Mouse (Mus musculus) hindbrain, embryonic 15.5 days (tissue): ENCODE results near the gene Pde4dip. TPM values are rescaled to one million over a fixed set of nuclear protein-coding genes. Genes with fewer than 3 reads are reported as not detected.

ENCODE experiments used
- ATAC-seq: fragments of 200-750 bp; cut with Nextera tagmentation; 2 replicates; pipeline ENCODE4 v1.8.0; 2017; ENCODE audit warnings: low read depth, moderate number of reproducible peaks, moderate TSS enrichment; ENCODE audit not compliant: low FRiP score
- H3K27ac ChIP-seq: fragments of 300-500 bp; sonication (generic); replicated peaks from 2 replicates; pipeline ENCODE4 v1.5.1; 2015; ENCODE audit warnings: mild to moderate bottlenecking, inconsistent platforms
- H3K27me3 ChIP-seq: fragments of 300-500 bp; sonication (generic); 2 replicates; pipeline ENCODE4 v1.6.1; 2015; ENCODE audit warnings: control low read depth, inconsistent platforms
- H3K36me3 ChIP-seq: fragments of 300-500 bp; sonication (generic); 2 replicates; pipeline ENCODE4 v1.6.1; 2015; ENCODE audit warnings: control low read depth, inconsistent platforms
- H3K4me1 ChIP-seq: fragments of 300-500 bp; sonication (generic); replicated peaks from 2 replicates; pipeline ENCODE4 v1.6.1; 2015; ENCODE audit warnings: control low read depth, inconsistent platforms
- H3K4me2 ChIP-seq: fragments of 300-500 bp; sonication (generic); 2 replicates; pipeline ENCODE4 v1.6.1; 2015; ENCODE audit warnings: moderate library complexity, mild to moderate bottlenecking, inconsistent platforms
- H3K4me3 ChIP-seq: fragments of 300-500 bp; sonication (generic); 2 replicates; pipeline ENCODE4 v1.5.1; 2015; ENCODE audit warnings: mild to moderate bottlenecking, inconsistent platforms
- H3K9ac ChIP-seq: fragments of 300-500 bp; sonication (generic); 2 replicates; pipeline ENCODE4 v1.6.1; 2015; ENCODE audit warnings: inconsistent platforms
- H3K9me3 ChIP-seq: fragments of 300-500 bp; sonication (generic); 2 replicates; pipeline ENCODE4 v1.6.1; 2016; ENCODE audit warnings: control low read depth, inconsistent platforms
- WGBS: fragments of 180-500 bp; shearing (Covaris S2); methylation state at CpG from one replicate; pipeline ENCODE4 v1.1.7; 2015; 5-methylcytosine and 5-hydroxymethylcytosine counted together
- polyA plus RNA-seq: library from polyadenylated mRNA; unstranded; fragments of >200 nt; fragmentation: Nextera tagmentation; extraction: Ambion mirVana; gene quantifications from 2 replicates; pipeline ENCODE4 v1.2.1, GENCODE M21; 2015

Pde4dip gene
- polyA plus RNA-seq, 1 experiment from 2014 or later: 66.1 TPM

GRCm38 (mm10) chr3:97890205-97890604 is 1.7 kb upstream of the Pde4dip start:
- 57% methylated on average over 6 of the region's 6 CpGs for WGBS
- H3K4me1 ChIP-seq: peaks cover 5% of the 10 kb centered on the region
- H3K9me3 ChIP-seq: no peaks in the 10 kb centered on the region
- no peak overlapping the region for H3K4me3 ChIP-seq
- no peak overlapping the region for H3K4me2 ChIP-seq
- ATAC-seq: no peak
- no peak overlapping the region for H3K27ac ChIP-seq
- no peaks in the 10 kb centered on the region for H3K36me3 ChIP-seq
- no peaks in the 10 kb centered on the region for H3K27me3 ChIP-seq
- no peak overlapping the region for H3K9ac ChIP-seq

DNA sequence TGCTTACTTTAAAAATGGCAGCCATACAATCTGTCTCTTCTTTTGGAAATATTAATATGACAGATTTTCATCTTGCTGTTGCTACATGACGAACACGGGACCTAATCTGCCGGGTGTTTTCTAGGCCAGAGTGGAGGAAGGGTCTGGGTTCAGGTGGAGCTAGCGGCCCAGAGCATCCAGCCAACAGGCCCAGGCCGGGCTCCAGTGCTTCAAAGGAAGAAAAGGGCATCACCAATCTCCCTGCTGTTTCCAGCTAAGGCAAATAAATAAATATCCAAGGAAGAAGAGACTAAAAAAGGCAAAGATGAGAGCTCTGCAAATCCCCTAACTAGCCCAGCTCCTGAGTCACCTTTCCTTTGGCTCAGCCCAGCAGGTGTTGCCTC is 731 bp downstream of the Pde4dip start:
- Histone ChIP-seq H3K9me3 (no peaks in the 10 kb centered on the region), H3K27ac (peak overlapping the region; percentile 90), H3K4me3 (peak overlapping the region; percentile 61), H3K9ac (peak overlapping the region; percentile 79), H3K4me1 (peaks cover 5% of the 10 kb centered on the region), H3K27me3 (no peaks in the 10 kb centered on the region), H3K4me2 (peak overlapping the region; percentile 64), H3K36me3 (no peaks in the 10 kb centered on the region)
- 46% methylated on average over 5 of the region's 5 CpGs for WGBS
- ATAC-seq: peak; percentile 65

- Histone ChIP-seq H3K9ac (no peak overlapping the region), H3K4me2 (no peak overlapping the region), H3K27ac (no peak overlapping the region), H3K36me3 (no peaks in the 10 kb centered on the region), H3K9me3 (no peaks in the 10 kb centered on the region), H3K4me1 (no peaks in the 10 kb centered on the region), H3K4me3 (no peak overlapping the region), H3K27me3 (no peaks in the 10 kb centered on the region)
- no peak for ATAC-seq
- 96% methylated on average over 5 of the region's 5 CpGs for WGBS
Observed at GRCm38 (mm10) chr3:97881576-97881975, 6.9 kb downstream of the Pde4dip start.

- H3K27me3 ChIP-seq: no peaks in the 10 kb centered on the region
- no peak overlapping the region for H3K4me3 ChIP-seq
- H3K9ac ChIP-seq: no peak overlapping the region
- no peak overlapping the region for H3K4me2 ChIP-seq
- no peak for ATAC-seq
- H3K4me1 ChIP-seq: no peaks in the 10 kb centered on the region
- H3K9me3 ChIP-seq: no peaks in the 10 kb centered on the region
- no peak overlapping the region for H3K27ac ChIP-seq
- 16% methylated on average over 5 of the region's 5 CpGs for WGBS
- H3K36me3 ChIP-seq: no peaks in the 10 kb centered on the region
Observed at GRCm38 (mm10) chr3:97879222-97879621, 9.3 kb downstream of the Pde4dip start.

DNA sequence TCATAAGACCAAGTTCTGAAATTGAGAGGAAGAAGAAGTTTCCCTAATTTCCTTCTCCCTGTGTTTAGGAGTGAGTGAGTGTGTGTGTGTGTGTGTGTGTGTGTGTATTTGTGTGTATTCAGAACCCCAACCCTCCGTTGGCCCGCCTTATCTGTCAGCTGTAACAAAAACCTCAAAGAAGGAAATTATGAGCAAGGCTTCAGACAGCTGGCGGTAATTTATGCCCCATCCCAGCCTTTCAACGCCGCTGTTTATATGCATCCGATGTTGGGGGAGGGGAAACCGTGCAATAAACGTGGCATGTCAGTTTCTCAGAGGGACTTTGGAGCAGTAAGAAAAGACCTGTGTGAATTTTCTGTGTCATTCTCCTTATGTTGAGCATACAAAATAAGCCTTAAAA is 12.2 kb downstream of the Pde4dip start:
- WGBS: 20% methylated on average over 8 of the region's 8 CpGs
- ATAC-seq: no peak

GRCm38 (mm10) chr3:97874777-97875176 is 13.7 kb downstream of the Pde4dip start:
- no peak for ATAC-seq
- Histone ChIP-seq H3K27me3 (no peaks in the 10 kb centered on the region), H3K4me1 (no peaks in the 10 kb centered on the region), H3K9me3 (no peaks in the 10 kb centered on the region), H3K27ac (no peak overlapping the region), H3K9ac (no peak overlapping the region), H3K36me3 (no peaks in the 10 kb centered on the region), H3K4me2 (no peak overlapping the region), H3K4me3 (no peak overlapping the region)
- 30% methylated on average over 5 of the region's 5 CpGs for WGBS

More for the DNA sequence above, 12.2 kb downstream of the Pde4dip start:
- no peaks in the 10 kb centered on the region for H3K4me1 ChIP-seq
- no peaks in the 10 kb centered on the region for H3K9me3 ChIP-seq
- no peak overlapping the region for H3K4me3 ChIP-seq
- no peak overlapping the region for H3K4me2 ChIP-seq
- H3K36me3 ChIP-seq: no peaks in the 10 kb centered on the region
- H3K27ac ChIP-seq: no peak overlapping the region
- no peak overlapping the region for H3K9ac ChIP-seq
- no peaks in the 10 kb centered on the region for H3K27me3 ChIP-seq

- H3K4me1 ChIP-seq: peaks cover 20% of the 10 kb centered on the region
- WGBS: 81% methylated on average over 4 of the region's 4 CpGs
Observed at GRCm38 (mm10) chr3:97869730-97870129, 18.8 kb downstream of the Pde4dip start.

GRCm38 (mm10) chr3:97868733-97869132 is 19.8 kb downstream of the Pde4dip start:
- Histone ChIP-seq H3K4me2 (no peak overlapping the region), H3K4me1 (peaks cover 20% of the 10 kb centered on the region), H3K9me3 (no peaks in the 10 kb centered on the region), H3K27ac (no peak overlapping the region), H3K4me3 (no peak overlapping the region), H3K27me3 (peaks cover 4% of the 10 kb centered on the region; the same call in 1 of the 2 replicates), H3K9ac (no peak overlapping the region), H3K36me3 (no peaks in the 10 kb centered on the region)
- WGBS: 56% methylated on average over 5 of the region's 5 CpGs
- ATAC-seq: no peak

More at GRCm38 (mm10) chr3:97869730-97870129, 18.8 kb downstream of the Pde4dip start:
- Histone ChIP-seq H3K4me3 (no peak overlapping the region), H3K4me2 (no peak overlapping the region), H3K9me3 (no peaks in the 10 kb centered on the region), H3K9ac (no peak overlapping the region), H3K27ac (no peak overlapping the region), H3K36me3 (no peaks in the 10 kb centered on the region), H3K27me3 (peaks cover 4% of the 10 kb centered on the region; the same call in 1 of the 2 replicates)
- ATAC-seq: no peak

- H3K9me3 ChIP-seq: no peaks in the 10 kb centered on the region
- H3K4me3 ChIP-seq: peak overlapping the region; percentile 63
- WGBS: 3% methylated on average over 42 of the region's 42 CpGs
- peak; percentile 87 for ATAC-seq
- H3K9ac ChIP-seq: peak overlapping the region; percentile 56
- peak overlapping the region; percentile 32; the same call in 1 of the 2 replicates for H3K27ac ChIP-seq
- peaks cover 20% of the 10 kb centered on the region for H3K4me1 ChIP-seq
- H3K27me3 ChIP-seq: peaks cover 4% of the 10 kb centered on the region; the same call in 1 of the 2 replicates
- H3K4me2 ChIP-seq: peak overlapping the region; percentile 92
- H3K36me3 ChIP-seq: no peaks in the 10 kb centered on the region
Observed at GRCm38 (mm10) chr3:97868024-97868689, 20.4 kb downstream of the Pde4dip start.

DNA sequence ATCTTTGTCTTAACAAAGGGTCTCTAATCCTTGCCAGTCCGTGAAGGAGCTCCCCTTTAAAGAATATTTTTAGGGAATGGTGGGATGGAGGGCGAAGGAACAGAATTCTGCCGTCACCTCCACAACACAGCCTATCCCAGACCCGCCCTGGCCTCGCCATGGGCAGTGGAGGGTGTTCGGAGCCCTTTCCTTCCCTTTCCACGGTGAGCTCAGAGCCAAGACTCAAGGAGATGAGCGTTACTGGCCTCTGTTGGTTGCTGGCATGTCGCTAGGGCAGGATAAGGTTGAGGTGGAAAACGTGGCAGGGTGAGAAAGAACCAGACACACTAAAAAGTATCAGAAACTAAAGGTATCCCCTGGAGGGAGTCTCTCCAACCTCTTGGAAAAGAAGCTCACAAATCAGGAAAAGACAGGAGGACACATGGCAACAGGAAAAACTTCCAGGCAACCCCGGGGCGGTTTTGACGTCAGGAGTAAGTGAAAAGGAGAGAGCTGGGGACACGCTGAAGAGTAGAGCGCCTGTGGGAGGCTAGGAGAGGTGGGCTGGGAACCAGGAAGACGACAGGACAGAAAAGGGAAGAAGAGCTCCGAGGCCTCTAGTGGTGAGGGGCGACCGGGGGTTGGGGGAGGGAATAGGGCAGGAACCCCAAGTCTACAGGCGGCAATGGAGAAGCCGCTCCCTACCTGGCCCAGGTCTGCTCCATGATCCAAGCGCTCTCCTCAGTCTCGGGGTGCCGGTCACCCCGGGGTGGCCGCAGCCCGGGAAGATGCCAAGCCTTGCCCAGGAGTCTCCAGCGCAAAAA is 21.1 kb downstream of the Pde4dip start:
- H3K4me1 ChIP-seq: peaks cover 20% of the 10 kb centered on the region
- H3K36me3 ChIP-seq: no peaks in the 10 kb centered on the region
- 2% methylated on average over 28 of the region's 28 CpGs for WGBS
- no peaks in the 10 kb centered on the region for H3K9me3 ChIP-seq
- H3K27ac ChIP-seq: peak overlapping the region; percentile 32; the same call in 1 of the 2 replicates
- peak overlapping the region; percentile 63 for H3K4me3 ChIP-seq
- H3K27me3 ChIP-seq: peaks cover 4% of the 10 kb centered on the region; the same call in 1 of the 2 replicates
- peak; percentile 65 for ATAC-seq
- peak overlapping the region; percentile 56 for H3K9ac ChIP-seq
- H3K4me2 ChIP-seq: peak overlapping the region; percentile 92

DNA sequence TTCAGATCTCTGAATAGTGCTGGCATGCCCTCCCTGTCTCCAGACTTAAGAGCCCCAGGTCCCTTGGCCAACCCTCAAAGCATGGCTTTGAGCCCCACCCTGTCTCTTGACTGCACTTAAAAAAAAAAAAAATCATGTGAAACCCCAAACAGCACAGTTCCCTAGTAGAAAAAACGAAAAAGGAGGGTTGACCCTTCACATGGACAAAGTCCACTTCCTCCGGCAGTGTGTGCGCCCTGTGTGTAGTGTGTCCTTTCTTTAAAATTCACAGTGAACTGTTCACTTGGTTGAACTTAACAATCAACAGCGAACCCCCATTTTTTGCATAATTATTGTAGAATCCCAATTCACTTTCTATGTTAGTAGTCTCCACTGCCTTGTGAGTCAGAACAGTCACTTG is 21.8 kb downstream of the Pde4dip start:
- Histone ChIP-seq H3K27ac (no peak overlapping the region), H3K36me3 (no peaks in the 10 kb centered on the region), H3K9ac (no peak overlapping the region), H3K4me1 (peaks cover 20% of the 10 kb centered on the region), H3K9me3 (no peaks in the 10 kb centered on the region), H3K4me2 (peak overlapping the region; percentile 92), H3K27me3 (peaks cover 4% of the 10 kb centered on the region; the same call in 1 of the 2 replicates), H3K4me3 (peak overlapping the region; percentile 63)
- ATAC-seq: no peak
- 75% methylated on average over 4 of the region's 4 CpGs for WGBS

GRCm38 (mm10) chr3:97860820-97861451 is 27.6 kb downstream of the Pde4dip start:
- Histone ChIP-seq H3K27ac (no peak overlapping the region), H3K4me3 (no peak overlapping the region), H3K4me1 (no peaks in the 10 kb centered on the region), H3K4me2 (no peak overlapping the region), H3K36me3 (no peaks in the 10 kb centered on the region), H3K9ac (no peak overlapping the region), H3K9me3 (no peaks in the 10 kb centered on the region), H3K27me3 (no peaks in the 10 kb centered on the region)
- WGBS: 91% methylated on average over 7 of the region's 7 CpGs
- ATAC-seq: no peak
